Mouse (Mus musculus) brain, adult 2 months (tissue): ENCODE results near the gene Necab3.

Source experiments
- DNase-seq: peaks from one replicate; pipeline ENCODE4 v3.0.0; 2011; ENCODE audit warnings: low read depth, low spot score

Necab3 gene

DNA sequence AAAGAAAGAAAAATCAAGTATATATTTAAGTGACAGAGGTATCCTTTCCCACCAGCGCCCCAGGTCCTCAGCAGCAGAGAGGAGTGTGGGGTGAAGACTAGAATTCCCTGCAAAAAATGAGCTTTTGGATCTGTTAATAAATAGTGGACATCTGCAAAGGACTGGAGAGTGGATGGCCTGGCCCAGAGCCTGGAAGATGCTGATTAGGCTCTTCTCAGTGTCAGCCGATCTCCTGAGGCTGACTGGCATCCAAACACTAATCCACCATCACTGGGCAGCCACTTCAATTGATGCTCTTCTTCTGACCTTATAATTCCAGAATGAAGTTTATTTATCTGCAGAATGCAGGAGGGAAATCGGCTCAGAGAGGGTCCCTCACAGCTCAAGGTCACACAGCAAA lies 14.3 kb upstream of the Necab3 start:
- no peak for DNase-seq

DNA sequence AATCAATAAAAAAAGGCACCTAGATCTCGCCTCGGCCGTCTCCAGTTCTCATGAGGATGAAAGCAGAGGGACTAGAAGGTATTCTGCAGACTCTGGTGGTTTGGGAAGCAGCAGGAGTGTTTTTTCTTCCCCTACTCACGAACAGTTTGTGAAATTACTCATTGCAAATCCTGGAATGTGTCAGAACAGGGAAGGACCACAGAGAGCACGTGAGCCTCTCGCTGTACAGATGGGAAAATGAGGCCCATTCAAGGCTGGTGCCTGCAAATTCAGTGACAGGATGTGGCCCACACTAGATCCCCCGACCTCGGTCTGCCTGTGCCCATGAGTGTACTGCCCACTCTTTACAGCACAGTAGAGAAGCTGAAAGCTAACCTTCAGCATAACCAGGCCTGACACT lies 13.3 kb upstream of the Necab3 start:
- peak; percentile 66 for DNase-seq

DNA sequence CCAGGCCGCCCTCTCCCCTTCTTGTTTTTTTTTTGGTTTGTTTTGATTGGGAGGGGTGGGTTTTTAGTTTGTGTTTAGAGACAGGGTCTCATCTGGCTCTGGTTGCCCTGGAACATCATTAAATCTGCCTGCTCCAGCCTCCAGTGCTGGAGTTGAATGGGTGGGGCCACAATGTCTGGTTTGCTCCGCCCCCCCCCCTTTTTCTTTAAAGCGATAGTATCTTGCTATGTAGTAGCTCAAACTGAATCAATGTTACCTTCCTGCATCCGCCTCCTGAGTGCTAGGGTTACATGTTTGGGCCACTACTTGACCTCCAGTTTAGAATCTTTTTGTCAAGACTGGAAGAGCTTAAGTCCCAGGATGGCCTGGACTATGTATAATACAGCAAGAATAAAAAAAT lies 12.6 kb upstream of the Necab3 start:
- no peak for DNase-seq

DNA sequence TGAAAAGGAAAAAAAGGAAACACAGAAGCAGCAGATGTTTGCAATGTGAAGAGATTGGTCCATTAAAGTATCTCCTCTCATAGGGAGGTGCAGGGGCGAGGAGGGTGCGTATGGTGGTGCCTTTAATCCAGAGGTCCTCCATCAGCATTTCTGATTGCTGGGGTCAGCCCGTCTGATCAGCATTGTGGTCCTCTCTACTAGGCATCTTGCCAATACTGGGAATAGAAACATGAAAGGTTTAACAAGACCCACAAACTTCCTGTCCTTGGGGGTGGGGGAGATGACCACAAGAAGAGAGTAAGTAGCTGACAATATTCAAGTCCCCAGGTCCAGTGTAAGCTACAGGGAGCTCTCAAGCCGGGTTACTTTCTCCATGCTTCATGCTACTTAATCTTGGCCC lies 12.0 kb upstream of the Necab3 start:
- DNase-seq = no peak

DNA sequence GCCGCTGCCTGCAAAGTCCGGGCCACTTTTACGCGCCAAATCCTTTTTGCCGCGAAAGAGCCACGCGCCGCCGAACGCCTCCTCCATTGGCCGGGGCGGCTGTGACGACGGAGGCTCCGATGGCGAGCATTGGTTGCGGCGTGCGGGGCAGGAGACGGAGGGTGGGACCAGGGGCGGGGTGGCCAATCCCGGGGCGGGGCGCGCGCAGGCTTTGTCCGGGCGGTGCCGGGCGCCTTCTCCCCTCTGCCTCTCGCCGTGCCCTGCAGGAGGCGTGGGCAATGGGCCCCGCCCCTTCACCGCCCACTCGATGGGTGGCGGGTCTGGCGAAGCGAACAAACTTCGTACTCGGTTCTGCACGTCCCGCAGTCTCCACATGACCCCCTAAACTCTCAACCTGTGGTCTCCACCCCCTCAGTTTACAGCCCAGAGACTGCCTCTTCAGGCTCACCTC lies 11.2 kb upstream of the Necab3 start, which contains the start of gene E2f1:
TSS of gene E2f1 (minus strand) at position 57 of the 451 bp plus-strand sequence.
- peak; percentile 97 for DNase-seq

DNA sequence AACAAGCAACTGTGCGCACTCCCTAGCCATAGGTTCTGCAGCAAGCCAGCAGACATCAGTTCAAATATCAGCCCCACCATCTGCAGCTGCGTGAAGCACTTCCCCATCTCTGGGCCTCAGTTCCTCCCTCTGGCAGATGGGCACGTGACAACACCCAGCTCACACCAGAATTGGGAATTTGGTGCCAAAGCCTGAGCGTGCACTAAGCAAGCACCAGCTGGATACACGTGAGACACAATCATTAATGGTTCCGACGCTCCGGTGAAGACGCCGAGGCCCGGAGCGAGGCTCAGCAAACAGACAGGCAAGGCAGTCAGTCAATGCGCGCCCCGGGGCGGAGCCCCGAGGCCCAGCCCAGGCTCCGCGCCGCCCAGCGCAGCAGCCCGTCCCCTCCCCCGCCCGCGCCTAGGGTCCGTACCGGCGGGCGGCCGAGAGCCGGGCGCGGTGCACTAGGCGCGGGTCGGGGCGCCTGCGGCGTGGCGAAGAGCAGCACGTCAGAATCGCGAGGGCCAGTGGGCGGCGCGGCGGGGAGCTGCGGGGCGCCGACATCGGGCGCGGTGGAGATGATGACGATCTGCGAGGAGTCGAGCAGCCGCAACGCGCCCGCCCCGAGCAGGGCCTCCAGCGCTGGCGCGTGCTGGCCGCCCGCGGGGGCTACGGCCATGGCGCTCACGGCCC lies 10.5 kb upstream of the Necab3 start:
- peak; percentile 67 for DNase-seq

DNA sequence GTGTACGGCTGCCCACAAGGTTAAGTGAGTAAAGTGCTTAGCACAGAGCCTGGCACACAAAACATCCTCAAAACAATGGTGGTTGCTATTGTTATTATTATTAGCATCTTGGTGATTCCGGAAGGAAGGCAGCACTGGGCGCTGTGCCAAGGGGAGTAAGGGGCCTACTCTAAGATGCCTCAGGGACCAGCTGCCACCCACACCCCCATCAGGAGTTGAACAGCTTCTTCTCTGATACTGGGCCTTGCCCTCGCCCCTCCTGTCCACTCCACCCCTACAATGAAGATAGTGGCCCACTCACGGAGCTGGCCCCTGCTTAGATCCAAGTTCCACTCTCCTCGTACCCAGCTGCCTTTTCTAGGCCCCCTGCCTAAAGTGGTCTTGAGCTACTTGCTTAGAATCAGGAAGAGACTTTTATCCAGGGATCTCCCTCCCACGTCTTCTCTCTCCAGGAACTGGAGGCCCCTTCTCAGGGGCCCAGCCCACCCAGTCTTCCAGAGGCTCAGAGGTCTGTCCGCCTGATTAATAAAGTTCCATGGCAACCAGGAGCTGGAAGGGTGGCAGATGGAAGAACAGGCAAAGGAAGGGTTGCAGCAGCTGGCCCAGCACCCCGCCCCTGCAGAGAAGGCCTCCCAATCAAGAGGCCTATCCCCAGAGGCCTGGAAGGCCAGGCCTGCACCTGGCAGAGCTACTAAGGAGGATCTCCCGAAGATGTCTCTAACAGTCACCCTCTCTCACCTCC lies 9.8 kb upstream of the Necab3 start:
- DNase-seq = no peak

DNA sequence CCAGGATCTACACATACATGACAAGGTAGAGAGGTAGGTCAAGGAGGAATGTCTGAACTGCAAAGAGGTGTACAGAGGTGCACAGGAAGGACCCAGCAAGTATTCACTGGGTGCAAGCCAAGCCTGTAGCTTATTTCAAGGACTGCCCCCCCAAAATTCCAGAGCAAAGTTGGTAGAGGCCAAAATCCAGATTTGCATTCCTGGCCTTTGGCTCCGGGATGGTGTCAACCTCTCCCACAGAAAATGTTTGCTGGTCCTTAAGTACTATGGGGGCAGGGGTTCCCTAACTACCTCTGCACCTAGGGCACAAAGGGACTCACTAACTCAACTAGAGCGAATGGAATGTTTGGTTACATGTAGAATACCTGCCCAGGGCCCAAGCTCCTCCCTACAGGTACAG lies 9.1 kb upstream of the Necab3 start:
- DNase-seq = no peak

DNA sequence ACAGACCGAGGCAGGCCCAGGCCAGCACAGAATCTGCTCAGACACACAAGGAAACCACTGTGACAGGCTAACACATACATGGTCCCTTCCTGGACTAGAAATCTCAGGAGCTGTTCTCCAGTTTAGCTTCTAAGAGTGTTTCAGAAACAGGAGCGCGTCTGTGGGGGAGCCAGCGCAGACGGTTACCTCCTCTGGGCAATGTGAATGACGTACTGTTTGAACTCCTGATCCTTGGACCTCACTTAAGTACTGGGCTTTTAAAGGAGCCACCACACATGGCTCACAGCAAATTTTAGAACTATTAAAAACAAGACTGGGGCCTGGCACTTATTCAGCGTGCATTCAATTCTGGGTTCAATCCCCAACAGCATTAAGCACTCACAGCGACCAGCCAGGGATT lies 8.0 kb upstream of the Necab3 start:
- no peak for DNase-seq

DNA sequence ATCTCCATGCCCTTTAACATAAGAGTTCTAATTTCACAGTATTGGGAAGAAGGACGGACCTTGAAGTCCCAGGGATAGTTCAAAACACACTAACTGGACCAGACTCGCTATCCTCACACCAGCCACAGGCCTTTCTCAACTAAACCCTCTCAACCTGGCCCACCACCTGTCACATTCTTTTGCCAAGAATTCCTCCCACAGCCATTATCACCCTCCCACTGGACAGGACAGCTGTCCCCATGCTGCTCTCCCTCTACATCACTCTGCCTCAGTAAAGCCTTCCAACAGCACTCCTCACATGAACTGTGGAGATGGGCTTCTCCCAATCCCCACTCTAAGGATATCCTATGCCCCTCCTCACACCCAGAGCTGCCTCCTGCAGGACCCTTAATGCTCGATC lies 6.9 kb upstream of the Necab3 start:
- DNase-seq = peak; percentile 97

DNA sequence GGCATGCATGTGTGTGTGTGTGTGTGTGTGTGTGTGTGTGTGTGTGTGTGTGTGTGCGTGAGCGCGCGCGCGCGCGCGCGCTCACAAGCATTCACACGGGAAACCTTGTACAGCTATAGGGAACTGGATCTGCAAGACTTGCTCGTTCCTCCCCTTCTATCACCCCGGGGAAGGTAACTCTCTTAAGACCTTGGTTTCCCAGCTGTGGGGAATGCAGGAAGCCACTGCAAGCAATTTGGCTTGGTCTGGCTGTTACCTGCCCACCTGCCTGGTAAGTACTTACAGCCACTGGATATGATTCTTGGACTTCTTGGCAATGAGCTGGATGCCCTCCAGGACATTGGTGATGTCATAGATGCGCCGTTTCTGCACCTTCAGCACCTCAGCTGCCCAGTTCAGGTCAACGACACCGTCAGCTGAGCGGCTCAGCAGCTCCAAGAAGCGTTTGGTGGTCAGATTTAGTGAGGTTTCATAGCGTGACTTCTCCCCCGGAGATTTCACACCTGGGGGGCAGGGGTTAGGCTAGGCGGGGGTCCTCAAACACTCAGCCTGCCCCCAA lies 5.0 kb upstream of the Necab3 start:
- DNase-seq = no peak

DNA sequence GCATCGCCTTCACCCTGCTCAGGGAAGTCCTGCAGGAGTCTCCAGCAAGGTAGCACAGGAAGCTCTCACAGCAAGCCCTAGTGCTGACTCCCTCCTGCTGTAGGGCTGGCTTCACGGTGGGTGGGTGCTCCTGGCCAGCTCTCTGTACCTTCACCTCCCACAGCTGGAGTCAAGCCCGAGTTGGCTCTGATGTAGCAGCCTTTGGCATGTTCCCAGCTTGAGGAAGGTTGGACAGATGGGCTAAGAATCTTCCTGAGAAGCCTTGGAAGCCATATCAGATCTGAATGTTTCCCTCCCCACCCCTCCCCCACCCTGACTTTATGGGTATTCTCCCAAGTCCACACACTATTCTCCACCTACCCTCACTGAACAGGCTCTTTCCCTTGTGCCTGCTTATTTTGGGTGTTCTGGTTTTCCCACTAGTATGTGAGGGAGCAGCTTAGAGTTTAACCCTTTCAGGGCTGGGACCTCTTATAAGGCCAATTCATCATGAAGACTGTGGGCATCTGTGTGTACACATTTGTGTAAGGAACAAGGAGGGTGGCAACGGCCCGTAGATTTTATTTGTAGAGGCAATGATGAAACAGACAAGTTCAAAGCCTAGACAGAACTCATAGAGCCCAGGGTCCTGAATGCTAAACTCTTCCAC lies 1.4 kb downstream of the Necab3 start:
- DNase-seq = peak; percentile 76

DNA sequence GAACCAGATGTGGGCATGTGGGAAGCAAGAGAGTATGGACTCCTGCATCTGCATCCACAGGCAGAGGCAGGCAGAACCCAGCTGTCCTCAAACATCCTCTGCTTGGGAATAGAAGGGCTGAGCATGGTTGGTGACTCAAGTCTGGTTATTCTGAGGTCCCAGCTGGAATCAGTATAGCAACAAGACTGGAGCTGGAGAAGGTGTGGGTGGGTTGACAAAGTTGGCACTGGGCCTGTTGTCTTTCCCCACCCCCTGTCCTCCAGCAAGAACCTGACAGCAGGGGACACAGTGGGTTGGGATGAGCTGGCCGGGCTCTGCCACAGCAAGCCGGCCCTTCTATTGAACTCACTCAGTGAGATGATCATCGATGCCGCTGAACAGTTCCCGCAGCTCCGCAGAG lies 3.5 kb downstream of the Necab3 start:
- peak; percentile 95 for DNase-seq

DNA sequence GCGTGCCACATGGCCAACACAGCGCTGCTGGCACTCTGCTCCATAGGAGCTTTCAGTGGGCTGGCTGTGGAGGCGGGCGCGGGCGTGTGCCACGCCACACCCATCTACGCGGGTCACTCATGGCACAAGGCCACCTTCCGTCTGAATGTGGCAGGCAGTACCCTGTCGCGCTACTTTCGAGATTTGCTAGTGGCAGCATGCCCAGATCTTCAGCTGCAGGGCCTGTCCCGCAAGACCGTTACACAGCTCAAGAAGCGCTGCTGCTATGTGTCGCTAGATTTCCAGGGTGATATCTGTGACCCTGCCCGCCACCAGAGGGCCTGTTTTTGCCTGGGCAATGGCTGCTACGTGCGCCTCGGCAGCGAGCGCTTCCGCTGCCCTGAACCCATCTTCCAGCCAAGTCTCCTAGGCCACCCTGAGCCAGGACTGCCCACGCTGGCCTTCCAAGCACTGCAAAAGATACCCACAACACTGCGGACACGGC lies 6.2 kb downstream of the Necab3 start:
- DNase-seq = peak; percentile 91

DNA sequence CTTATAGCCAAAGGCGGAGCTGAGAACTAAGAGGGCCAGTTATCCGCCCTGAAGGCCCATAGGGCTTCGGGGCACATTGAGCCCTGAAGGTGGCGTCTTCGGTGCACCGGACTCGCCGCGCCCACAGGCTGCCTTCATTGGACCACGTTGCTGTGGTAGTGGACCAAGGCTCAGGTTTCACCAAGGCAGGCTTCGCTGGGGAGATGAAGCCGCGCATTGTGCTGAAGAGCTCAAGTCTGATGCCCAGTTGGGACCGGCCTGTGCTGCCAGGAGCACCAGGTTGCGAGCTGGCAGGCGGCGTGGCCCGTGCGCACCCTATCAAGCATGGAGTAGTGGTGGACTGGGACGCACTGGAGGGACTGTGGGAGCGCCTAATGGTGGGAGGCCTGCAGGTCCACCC lies 6.8 kb downstream of the Necab3 start:
- DNase-seq = no peak

DNA sequence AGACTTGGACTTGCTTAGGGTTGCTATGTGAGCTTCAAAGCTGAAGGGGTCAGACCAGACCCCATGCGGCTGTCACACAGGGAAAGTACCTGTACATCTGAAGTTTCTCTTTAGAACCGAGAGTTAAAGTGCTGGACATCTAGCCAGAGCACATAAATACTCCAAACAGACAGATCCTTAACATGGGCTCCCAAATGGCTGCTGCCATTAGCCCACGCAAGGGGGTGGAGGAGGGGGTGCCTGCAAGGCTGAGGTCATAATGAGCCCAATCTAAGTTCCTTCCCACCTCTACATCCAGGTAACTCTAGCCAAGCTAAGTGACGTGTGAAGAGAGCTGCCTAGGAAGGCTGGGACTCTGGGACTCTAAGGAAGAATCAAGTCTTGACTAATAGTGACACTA lies 7.2 kb downstream of the Necab3 start, which contains the start of gene Actl10:
TSS of gene Actl10 (plus strand) at position 301 of the 400 bp plus-strand sequence.
- no peak for DNase-seq

DNA sequence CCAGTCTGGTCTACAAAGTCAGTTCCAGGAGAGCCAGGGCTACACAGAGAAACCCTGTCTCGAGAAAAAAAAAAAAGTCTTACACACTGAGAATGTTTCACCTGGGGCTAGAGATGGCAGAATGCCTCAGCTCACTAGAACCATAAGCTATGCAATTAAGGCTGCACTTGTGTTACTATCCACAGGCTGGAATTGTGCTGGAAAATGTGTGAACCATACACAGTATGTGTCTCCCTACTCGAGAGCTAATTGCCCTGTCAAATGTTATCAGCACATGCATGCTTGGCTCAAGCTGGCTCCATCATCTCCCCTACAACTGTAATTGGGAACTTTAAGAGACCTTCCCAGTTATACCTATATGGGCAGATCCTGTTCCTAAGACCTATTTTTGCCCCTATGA lies 7.8 kb downstream of the Necab3 start:
- no peak for DNase-seq

DNA sequence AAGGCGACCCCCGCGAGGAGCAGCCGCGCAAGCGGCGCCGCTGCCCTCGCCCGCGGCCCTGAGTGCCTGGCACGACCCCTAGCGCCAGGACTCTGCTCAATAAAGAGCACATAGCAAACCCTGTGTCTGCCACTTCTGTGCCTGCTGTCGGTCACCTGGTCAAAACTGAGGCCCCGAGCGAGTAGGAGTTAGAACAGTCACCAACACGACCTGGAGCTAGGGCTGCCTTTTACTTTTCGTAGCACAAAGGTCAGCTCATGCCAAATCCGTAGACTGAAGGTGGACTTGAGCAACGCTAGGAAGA lies 8.9 kb downstream of the Necab3 start:
- DNase-seq = no peak

DNA sequence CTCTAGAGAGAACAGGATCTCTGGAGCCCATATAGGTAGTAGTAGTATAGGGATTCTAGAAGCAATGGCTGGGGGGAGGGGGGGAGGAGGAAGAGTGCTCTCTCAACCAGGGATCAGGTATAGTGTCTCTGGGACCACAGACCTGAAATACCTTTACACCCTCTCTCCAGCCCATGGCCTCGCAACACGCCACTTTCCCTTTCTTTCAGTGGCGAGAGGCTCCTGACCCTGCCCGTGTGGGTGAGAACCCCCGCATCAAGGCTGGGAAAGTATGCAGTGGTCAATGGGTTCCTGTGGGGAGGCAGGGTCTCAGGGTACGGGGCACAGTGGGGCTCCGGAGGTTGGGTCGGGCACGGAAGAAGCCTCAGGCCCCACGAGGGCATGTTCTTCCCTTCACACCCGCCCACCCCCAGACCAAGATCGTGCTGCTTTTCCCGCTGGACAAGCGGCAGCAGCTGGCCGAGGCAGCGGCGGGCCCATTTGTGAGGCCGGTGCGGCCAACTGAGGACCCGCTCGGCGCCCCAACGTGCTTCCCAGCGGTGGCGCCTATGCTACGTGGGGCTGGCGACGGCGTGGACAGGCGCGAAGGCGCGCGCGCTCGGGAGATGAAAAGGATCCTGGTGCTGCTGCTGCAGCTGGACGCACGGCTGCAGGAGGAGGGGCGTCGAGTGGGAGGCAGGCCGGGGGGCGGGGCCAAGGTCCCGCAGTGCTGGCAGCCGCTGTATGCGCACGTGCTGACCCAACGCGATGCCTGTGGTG lies 9.4 kb downstream of the Necab3 start:
- peak; percentile 66 for DNase-seq

DNA sequence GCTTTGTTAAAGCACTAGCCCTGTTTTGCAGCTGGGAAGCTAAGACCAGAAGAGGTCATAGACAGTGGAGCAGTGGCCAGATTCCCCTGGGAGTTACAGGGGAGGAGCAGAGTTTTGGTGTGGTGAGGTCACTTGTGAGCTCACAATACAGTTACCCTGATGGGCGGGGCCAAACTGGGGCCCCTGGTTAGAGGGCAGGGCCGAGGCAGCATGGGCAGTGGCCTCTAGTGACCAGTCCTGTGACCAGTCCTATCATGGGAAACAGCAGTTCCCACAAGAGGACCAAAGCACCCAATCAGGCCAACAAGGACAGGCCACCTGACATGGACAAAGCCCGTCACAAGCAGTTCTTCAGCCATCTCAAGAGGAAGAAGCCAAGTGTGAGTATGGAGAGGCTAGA lies 10.0 kb downstream of the Necab3 start:
- DNase-seq = no peak

DNA sequence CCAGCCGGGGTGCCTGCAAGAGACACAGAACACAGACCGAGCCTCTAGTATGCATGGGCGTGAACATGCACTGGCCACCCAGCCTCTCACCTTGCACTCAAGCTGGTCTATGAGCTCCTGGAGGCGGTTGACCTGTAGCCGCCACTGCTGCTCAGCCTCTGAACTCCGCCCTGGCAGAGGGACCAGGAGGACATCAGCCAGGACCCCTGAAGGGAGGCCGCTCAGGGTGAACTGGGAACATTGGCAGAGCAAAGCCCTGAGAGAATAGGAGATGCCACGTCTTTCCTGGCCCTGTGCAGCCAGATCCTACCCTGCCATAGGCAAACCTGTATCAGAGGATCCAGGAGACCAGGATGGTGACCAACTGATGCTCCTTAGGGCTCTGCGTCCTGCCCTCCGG lies 12.0 kb downstream of the Necab3 start, which contains the start of gene 1700003F12Rik:
TSS of gene 1700003F12Rik (plus strand) at position 375 of the 400 bp plus-strand sequence.
- DNase-seq = no peak
